Mouse (Mus musculus): ENCODE measurements at regions not wholly inside any gene's neighbourhood (a gene's known extent, or its start where the extent isn't known, plus 50 kb on each side); places are given as distances from the start of the nearest gene placed in this dataset.
A peak's percentile ranks its signal among the peaks of the same experiment; 100 is the strongest.
"Not testable (repeated sequence)": the region's sequence is repeated elsewhere in the genome, so short reads cannot be mapped to it uniquely, and the experiment has no call there.

GRCm38 (mm10) chr5:3250273-3250672 lies 91.0 kb upstream of the Cdk6 start:
- no peak for DNase-seq

DNA sequence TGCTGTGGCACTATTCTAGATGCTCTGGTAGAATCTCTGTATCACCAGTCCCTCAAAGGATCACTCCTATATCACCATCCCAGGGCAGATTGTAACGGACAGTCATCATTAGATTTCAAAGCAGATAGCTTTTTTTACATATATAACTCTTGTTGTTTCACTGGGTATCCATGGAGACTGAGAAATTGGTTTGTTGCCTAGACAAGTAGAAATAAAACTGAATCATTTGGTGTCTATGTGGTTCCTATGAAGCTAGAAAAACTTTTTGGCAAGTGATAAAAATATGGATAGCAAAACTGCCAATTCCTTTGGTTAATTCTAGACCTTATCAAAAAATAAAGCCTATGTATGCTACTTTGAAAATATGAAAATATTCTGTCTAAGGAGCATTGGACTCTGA lies 81.0 kb upstream of the Cdk6 start:
- DNase-seq = no peak

DNA sequence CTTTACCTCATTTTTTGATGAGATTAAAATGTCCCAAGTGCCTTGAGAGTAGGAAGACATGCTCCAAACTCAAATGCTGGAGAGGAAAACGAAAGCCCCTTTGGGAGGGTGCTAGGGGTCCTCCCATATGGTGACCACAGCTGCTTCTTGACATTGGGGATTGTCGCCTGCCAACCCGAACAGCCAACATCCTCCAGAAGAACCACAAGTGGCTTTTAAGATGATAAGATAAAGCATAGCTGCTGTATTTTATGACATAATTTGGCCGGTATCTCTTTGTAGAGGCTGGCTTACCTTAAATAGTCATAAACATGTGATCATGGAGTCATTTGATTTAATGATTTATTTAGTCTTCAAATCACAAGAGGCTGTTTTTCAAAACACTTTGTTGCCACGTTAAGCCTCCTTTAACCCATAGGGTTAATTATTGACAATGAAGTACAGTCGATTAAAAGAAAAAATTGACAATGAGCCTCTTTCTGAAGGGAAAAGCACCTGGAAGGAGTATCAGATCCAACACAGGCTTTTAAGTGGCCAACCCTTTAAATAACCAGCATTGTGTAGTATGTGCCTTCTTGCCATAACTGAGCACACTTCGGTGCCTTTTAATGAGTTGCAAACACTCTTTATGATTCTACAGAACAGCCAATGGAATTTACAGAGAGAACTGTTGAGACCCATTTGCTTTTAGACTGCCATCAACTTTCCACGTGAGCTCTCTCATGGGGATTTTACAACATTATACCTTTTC lies 76.1 kb upstream of the Cdk6 start:
- DNase-seq = not testable (repeated sequence)

DNA sequence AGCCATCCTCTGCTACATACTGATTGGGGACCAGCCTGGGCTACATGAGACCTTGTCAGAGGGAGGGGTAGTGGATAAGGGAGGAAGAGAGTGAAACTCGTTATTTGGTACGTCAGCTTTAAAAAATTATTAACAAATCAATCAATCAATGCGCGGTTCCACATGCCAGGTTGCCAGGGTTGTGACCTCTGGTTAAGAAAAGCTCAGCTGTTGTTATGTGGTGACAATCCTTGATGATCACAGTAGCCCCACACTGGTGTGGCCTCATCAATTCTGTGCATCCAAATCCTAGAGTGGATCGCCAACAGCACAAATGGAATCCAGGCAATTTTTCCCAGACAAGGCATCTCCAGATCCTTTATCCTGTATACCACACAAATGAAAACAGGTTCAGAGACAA lies 74.3 kb upstream of the Cdk6 start:
- no peak for DNase-seq

DNA sequence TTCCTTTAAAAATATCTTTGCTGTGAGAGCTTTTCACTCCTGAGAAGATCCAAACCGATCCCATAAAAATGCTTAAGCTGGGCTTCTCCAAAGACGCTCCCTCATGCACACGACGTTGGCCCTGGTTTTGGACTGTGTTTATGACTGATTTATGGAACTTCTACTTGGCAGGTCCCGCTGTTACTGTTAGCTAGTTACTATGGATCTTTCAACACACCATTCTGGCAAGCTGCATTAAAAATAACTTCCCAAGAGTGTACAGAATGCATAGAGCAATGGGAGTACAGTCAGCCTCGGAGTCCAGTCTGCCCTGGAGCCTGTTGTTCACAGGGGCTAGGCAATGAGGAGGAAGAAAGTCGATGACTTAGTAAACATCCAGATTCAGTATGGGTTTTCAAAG lies 71.5 kb upstream of the Cdk6 start:
- no peak for DNase-seq

DNA sequence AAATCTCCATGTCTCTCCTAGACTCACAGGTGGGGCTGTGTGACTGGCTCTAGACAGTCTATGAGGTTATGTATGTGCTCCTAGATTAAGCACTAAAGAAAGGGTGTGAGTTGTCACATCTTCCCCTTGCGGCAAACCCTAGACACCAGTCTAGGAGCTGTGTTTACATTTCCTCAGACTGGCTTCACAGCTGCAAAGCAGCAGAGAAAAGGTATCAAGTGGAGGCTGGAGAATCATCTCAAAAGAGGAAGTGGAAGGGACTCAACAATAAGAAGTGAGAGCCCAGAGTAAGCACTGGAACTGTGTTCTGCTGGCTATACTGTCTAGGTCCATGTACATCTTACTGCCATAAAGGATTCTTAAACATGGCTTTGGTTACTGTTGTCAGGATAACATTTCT lies 68.1 kb upstream of the Cdk6 start:
- not testable (repeated sequence) for DNase-seq

GRCm38 (mm10) chr5:3277241-3277640 lies 64.0 kb upstream of the Cdk6 start:
- not testable (repeated sequence) for DNase-seq

DNA sequence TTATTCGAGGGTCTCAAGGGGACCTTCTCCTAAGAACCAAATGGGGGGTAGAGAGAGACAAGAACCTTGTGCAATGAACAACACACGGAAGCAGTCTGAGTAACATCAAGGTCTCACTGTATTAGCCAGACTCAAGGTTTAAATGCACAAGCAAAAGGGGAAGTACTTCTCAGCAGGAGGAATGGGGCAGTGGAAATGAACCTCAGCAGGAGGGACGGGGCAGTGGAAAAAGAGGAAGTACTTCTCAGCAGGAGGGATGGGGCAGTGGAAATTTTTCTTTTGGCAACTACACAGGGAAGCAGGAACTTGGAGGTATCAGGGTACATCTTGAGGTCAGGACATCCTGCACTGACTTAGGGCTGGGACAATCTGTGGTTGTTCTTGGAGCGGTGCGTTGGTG lies 62.3 kb upstream of the Cdk6 start:
- DNase-seq = not testable (repeated sequence)

GRCm38 (mm10) chr5:3281911-3282506 lies 59.3 kb upstream of the Cdk6 start:
- DNase-seq = not testable (repeated sequence)

GRCm38 (mm10) chr5:3283083-3283482 lies 58.2 kb upstream of the Cdk6 start:
- DNase-seq = no peak

DNA sequence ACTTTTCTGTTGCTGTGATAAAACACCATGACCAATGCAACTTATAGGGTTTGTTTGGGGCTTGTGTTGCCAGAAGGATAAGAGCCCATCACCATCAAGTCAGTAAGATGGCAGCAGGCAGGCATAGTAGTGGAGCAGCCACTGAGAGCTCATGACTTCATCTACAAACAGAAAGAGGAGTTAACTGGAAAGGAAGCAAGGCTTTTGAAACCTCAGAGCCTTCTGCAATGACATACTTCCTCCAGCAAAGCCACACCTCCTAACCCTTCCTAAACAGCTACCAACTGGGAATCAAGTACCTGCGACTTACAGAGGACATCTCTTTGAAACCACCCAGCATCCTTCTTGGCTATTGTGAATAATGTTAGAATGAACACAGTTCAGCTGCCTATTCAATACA lies 57.0 kb upstream of the Cdk6 start:
- DNase-seq = not testable (repeated sequence)

GRCm38 (mm10) chr5:3289991-3290417 lies 51.3 kb upstream of the Cdk6 start:
- DNase-seq = peak; percentile 17 to 51

Measured in cerebellum, postnatal 10 days (tissue).